Mouse (Mus musculus) heart, embryonic 11.5 days (tissue): Measurements from ENCODE around the gene Acbd6. TPM values are rescaled to one million over a fixed set of nuclear protein-coding genes. Genes with fewer than 3 reads are reported as not detected.

Experiments used
- ATAC-seq: fragments of 200-750 bp; cut with Nextera tagmentation; replicated peaks from 2 replicates; pipeline ENCODE4 v1.8.0; 2017; ENCODE audit warnings: moderate library complexity; ENCODE audit not compliant: insufficient number of reproducible peaks, low FRiP score, low TSS enrichment
- H3K27ac ChIP-seq: fragments of 300-500 bp; sonication (generic); 2 replicates; pipeline ENCODE4 v1.5.1; 2014; ENCODE audit warnings: mild to moderate bottlenecking, low read depth, low read length
- H3K27me3 ChIP-seq: fragments of 300-500 bp; sonication (generic); 2 replicates; pipeline ENCODE4 v1.6.1; 2014; ENCODE audit warnings: mild to moderate bottlenecking, low read length, mixed read lengths; ENCODE audit not compliant: control insufficient read depth, insufficient read depth
- H3K36me3 ChIP-seq: fragments of 300-500 bp; sonication (generic); 2 replicates; pipeline ENCODE4 v1.6.1; 2014; ENCODE audit warnings: mild to moderate bottlenecking, low read length, moderate library complexity, mixed read lengths; ENCODE audit not compliant: control insufficient read depth, insufficient read depth
- H3K4me1 ChIP-seq: fragments of 300-500 bp; sonication (generic); 2 replicates; pipeline ENCODE4 v1.6.1; 2014; ENCODE audit warnings: low read length; ENCODE audit not compliant: control insufficient read depth, insufficient read depth
- H3K4me2 ChIP-seq: fragments of 300-500 bp; sonication (generic); 2 replicates; pipeline ENCODE4 v1.6.1; 2014; ENCODE audit warnings: mild to moderate bottlenecking, moderate library complexity
- H3K4me3 ChIP-seq: fragments of 300-500 bp; sonication (generic); 2 replicates; pipeline ENCODE4 v1.5.1; 2014; ENCODE audit warnings: low read depth, low read length
- H3K9ac ChIP-seq: fragments of 300-500 bp; sonication (generic); 2 replicates; pipeline ENCODE4 v1.6.1; 2014; ENCODE audit warnings: mild to moderate bottlenecking, low read depth, low read length, moderate library complexity
- H3K9me3 ChIP-seq: fragments of 300-500 bp; sonication (generic); replicated peaks from 2 replicates; pipeline ENCODE4 v1.6.1; 2016; ENCODE audit warnings: low read length; ENCODE audit not compliant: control insufficient read depth
- WGBS: fragments of 180-500 bp; shearing (Covaris S2); extraction: QIAGEN DNeasy Blood & Tissue Kit; methylation state at CpG from one replicate; pipeline ENCODE4 v1.1.7; 2014; ENCODE audit not compliant: insufficient replicate concordance; 5-methylcytosine and 5-hydroxymethylcytosine counted together
- polyA plus RNA-seq: library from polyadenylated mRNA; unstranded; fragments of >200 nt; fragmentation: Nextera tagmentation; extraction: Ambion mirVana; gene quantifications from 2 replicates; pipeline ENCODE4 v1.2.1, GENCODE M21; 2014

The Acbd6 gene
- polyA plus RNA-seq: 56.4 and 59.9 TPM in 2 replicates

DNA sequence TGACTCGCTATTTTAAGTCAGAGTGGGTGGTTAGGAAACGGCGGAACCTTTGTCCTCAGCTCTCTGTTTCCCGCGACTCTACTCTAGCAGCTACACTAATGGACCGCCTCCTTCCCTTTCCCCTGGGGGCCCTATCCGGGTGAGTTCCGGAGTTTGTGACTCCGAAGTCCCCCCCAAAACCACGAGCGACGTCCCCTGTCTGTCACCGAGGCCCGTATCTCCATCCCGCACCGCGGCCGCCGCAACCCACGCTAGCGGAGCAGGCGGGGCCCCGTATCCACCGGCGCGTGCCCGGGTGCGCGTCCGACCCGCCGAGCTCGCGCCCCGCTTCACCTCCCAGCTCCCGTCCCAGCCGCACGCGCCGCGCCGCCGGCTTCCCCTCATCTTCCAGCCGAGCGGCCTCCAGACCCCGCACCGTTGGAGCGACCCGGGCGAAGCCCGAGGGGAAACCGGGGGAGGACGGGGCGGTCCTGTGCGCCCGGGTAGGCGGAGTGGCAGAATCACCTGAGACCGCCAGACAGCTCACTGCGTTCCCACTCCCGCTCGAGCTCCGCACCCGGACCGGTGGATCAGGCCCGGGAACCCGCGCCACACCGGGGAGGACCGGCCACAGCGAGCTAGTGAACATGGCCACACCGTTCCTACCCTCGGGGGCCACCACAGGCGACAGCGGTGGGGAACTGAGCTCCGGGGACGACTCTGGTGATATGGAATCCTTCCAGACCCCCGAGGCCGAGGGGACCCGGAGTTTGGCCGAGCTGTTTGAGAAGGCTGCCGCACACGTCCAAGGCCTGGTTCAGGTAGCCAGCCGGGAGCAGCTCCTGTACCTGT, at the start of gene Acbd6:
Gene Acbd6 (plus strand): TSS at position 109 of the 831 bp plus-strand sequence.
- Histone ChIP-seq H3K9ac (peak within 1 kb of the TSS; percentile 97), H3K27me3 (no peaks in the 10 kb centered on the region), H3K4me2 (peak within 1 kb of the TSS; percentile 80), H3K9me3 (no peaks in the 10 kb centered on the region), H3K27ac (peak within 1 kb of the TSS; percentile 62), H3K4me3 (peak within 1 kb of the TSS; percentile 97), H3K4me1 (peaks cover 15% of the 10 kb centered on the region; the same call in 1 of the 2 replicates), H3K36me3 (no peaks in the 10 kb centered on the region)
- WGBS: under 1% methylated on average over 82 of the region's 83 CpGs
- peak; percentile 80 for ATAC-seq

DNA sequence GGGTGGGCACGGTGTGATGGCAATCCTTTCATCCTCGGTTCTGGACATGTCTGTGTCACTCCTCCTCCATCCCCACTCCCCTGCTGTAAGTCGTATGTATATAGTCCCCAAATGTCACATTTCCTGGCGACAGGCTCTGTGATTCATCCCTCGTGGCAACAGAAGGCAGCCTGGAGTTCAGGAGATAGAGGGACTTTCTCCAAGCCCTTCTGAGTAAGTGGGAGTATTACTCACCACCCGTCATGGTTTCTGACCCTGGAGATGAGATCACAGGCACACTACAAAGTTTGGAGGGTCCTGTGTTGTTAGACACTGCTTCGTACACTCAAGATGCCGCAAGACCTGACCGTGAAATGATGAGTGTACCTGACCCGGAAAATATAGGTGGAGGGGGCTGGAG, 47.7 kb upstream of the Acbd6 start:
- Histone ChIP-seq H3K27ac (no peak overlapping the region), H3K4me3 (no peak overlapping the region), H3K4me1 (peaks cover 7% of the 10 kb centered on the region), H3K4me2 (no peak overlapping the region), H3K36me3 (no peaks in the 10 kb centered on the region), H3K9ac (no peak overlapping the region), H3K27me3 (no peaks in the 10 kb centered on the region), H3K9me3 (no peaks in the 10 kb centered on the region)
- WGBS: 56% methylated on average over 10 of the region's 10 CpGs
- ATAC-seq: no peak

DNA sequence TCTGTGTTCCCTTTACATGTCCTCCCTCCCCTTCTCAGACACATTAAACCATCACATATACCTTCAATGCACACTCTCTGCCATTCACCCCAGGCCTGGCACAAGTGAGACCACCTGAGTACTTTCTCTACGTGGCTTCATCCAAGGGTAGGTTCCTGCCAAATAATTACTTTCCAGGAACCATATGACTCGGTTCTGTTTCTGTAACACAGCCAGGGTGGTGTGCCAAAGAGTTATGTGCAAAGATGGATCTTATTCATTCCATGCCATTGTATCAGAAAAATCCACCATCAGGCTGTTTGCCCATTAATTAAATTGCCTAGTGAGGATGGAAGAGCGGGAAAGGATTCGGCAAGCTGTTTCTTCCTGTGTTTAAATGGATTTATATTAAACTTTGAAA, 42.1 kb upstream of the Acbd6 start:
- ATAC-seq: no peak
- no peaks in the 10 kb centered on the region for H3K4me1 ChIP-seq

GRCm38 (mm10) chr1:155516594-155516993, 41.3 kb upstream of the Acbd6 start:
- no peaks in the 10 kb centered on the region for H3K36me3 ChIP-seq
- WGBS: 40% methylated on average over 7 of the region's 7 CpGs
- H3K4me1 ChIP-seq: no peaks in the 10 kb centered on the region
- H3K27me3 ChIP-seq: no peaks in the 10 kb centered on the region
- H3K9me3 ChIP-seq: peaks cover 3% of the 10 kb centered on the region; the same call in 1 of the 2 replicates
- H3K4me3 ChIP-seq: no peak overlapping the region
- H3K4me2 ChIP-seq: no peak overlapping the region
- H3K9ac ChIP-seq: no peak overlapping the region
- H3K27ac ChIP-seq: no peak overlapping the region
- ATAC-seq: no peak

More for the DNA sequence above, 42.1 kb upstream of the Acbd6 start:
- Histone ChIP-seq H3K9ac (no peak overlapping the region), H3K36me3 (no peaks in the 10 kb centered on the region), H3K27me3 (no peaks in the 10 kb centered on the region), H3K4me2 (no peak overlapping the region), H3K4me3 (no peak overlapping the region), H3K27ac (no peak overlapping the region), H3K9me3 (peaks cover 3% of the 10 kb centered on the region; the same call in 1 of the 2 replicates)
- 88% methylated on average over 4 of the region's 4 CpGs for WGBS

DNA sequence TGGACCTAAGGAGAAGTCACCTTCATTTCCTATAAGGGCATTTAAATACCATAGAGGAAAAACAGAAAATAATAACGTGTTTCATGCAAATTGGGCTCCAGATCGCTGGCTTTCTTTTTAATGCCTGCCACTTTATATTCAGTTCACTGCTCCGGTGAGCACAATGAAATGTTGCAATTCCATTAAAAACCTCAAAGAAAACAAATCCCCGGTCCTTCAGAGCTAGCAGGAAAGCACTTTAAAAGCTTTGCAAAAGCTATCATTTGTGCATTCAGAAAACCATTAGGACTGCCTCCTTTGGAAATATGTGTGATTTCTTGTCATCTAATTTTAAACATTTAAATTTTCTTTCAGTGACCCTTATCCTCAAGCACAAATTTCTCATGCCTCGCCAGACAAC, 40.9 kb upstream of the Acbd6 start:
- Histone ChIP-seq H3K4me3 (no peak overlapping the region), H3K4me2 (no peak overlapping the region), H3K9ac (no peak overlapping the region), H3K9me3 (peaks cover 3% of the 10 kb centered on the region; the same call in 1 of the 2 replicates), H3K36me3 (no peaks in the 10 kb centered on the region), H3K27ac (no peak overlapping the region), H3K4me1 (no peaks in the 10 kb centered on the region), H3K27me3 (no peaks in the 10 kb centered on the region)
- 70% methylated on average over 5 of the region's 5 CpGs for WGBS
- no peak for ATAC-seq

GRCm38 (mm10) chr1:155520285-155520684, 37.6 kb upstream of the Acbd6 start:
- Histone ChIP-seq H3K27me3 (no peaks in the 10 kb centered on the region), H3K27ac (no peak overlapping the region), H3K9me3 (peaks cover 3% of the 10 kb centered on the region; the same call in 1 of the 2 replicates), H3K9ac (no peak overlapping the region), H3K4me2 (no peak overlapping the region), H3K4me3 (no peak overlapping the region), H3K36me3 (no peaks in the 10 kb centered on the region), H3K4me1 (no peaks in the 10 kb centered on the region)
- 88% methylated on average over 4 of the region's 4 CpGs for WGBS
- ATAC-seq: no peak

DNA sequence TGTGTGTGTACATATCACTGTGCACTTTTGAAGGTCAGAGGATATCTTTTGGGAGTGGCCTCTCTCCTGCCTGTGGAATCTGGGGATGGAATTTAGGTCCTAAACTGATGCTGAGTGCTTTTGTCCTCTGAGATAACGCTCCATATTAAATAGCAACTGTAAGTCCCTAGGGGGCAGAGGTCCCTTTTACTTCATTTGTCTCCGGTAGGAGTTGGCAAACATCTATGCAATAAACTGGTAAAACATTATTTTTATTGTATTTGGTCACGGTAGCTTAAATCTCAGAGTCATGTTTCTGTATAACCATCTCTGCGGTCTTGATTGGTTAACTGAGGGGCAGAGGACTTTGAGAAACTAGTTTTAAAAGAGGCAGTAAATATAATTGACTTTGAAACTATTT, 35.4 kb upstream of the Acbd6 start:
- H3K4me2 ChIP-seq: no peak overlapping the region
- peaks cover 3% of the 10 kb centered on the region; the same call in 1 of the 2 replicates for H3K9me3 ChIP-seq
- H3K4me3 ChIP-seq: no peak overlapping the region
- WGBS: 77% methylated on average over 4 of the region's 4 CpGs
- H3K36me3 ChIP-seq: no peaks in the 10 kb centered on the region
- H3K27ac ChIP-seq: no peak overlapping the region
- H3K9ac ChIP-seq: no peak overlapping the region
- peaks cover 7% of the 10 kb centered on the region for H3K4me1 ChIP-seq
- H3K27me3 ChIP-seq: no peaks in the 10 kb centered on the region
- no peak for ATAC-seq

GRCm38 (mm10) chr1:155526176-155526575, 31.7 kb upstream of the Acbd6 start:
- peaks cover 29% of the 10 kb centered on the region for H3K4me1 ChIP-seq
- H3K36me3 ChIP-seq: no peaks in the 10 kb centered on the region
- ATAC-seq: no peak
- WGBS: 46% methylated on average over 5 of the region's 5 CpGs
- H3K4me2 ChIP-seq: peak overlapping the region; percentile 27
- H3K9me3 ChIP-seq: no peaks in the 10 kb centered on the region
- H3K27ac ChIP-seq: no peak overlapping the region
- 0 out of 2 replicates have a peak overlapping the region, but pooled peaks have one; percentile 22 for H3K9ac ChIP-seq
- no peaks in the 10 kb centered on the region for H3K27me3 ChIP-seq
- no peak overlapping the region for H3K4me3 ChIP-seq
